Mouse (Mus musculus): Measurements from ENCODE around the gene Rad23b. TPM values are rescaled to one million over a fixed set of nuclear protein-coding genes. Genes with fewer than 3 reads are reported as not detected.

The Rad23b gene
- polyA plus RNA-seq, 1 experiment from 2014 or later = 53.4 TPM

DNA sequence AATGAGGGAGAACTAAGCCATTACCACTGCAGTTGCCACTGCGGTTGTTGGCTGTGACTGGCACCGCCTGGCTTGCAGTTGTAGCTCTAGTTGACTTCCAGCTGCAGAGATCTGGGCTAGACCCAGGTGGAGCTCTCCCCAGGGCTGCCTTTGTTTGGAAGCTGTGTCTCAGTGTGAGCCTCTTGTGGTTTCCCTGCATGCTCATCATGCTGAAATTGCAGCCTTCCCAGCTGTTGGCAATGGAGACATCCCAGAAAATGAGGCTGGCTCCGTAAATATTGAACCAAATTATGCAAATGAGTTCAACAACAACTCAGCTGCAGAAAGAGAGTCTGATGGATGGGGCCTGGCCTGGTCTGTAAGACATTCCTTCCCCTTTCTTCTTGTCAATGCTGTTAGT is 66.0 kb downstream of the Rad23b start:
- no peaks in the 10 kb centered on the region for H3K27me3 ChIP-seq (replicated peaks; ENCODE audit: control insufficient read depth, insufficient read depth, low read length)
- ATAC-seq = no peak
- WGBS = 47% methylated on average over 3 of the region's 3 CpGs
- no peaks in the 10 kb centered on the region for H3K4me1 ChIP-seq (replicated peaks; ENCODE audit: control insufficient read depth, insufficient read depth, low read length)
- no peak overlapping the region for H3K9ac ChIP-seq (ENCODE audit: low read depth, low read length)
- TF ChIP-seq CTCF (IDR thresholded peaks at IDR 0.05; ENCODE audit: low read depth) = no peak
- H3K27ac ChIP-seq (ENCODE audit: low read depth, low read length) = no peak overlapping the region
- no peak overlapping the region for H3K4me3 ChIP-seq (ENCODE audit: low read depth, low read length)
- H3K4me2 ChIP-seq (replicated peaks; ENCODE audit: low read depth) = no peak overlapping the region
- no peaks in the 10 kb centered on the region for H3K9me3 ChIP-seq (ENCODE audit: control insufficient read depth)
- H3K36me3 ChIP-seq (ENCODE audit: control insufficient read depth, insufficient read depth) = no peaks in the 10 kb centered on the region

GRCm38 (mm10) chr4:55426250-55426649 is 76.4 kb downstream of the Rad23b start:
- no peaks in the 10 kb centered on the region for H3K36me3 ChIP-seq (ENCODE audit: control insufficient read depth, insufficient read depth)
- ATAC-seq = no peak
- 52% methylated on average over 4 of the region's 4 CpGs for WGBS
- TF ChIP-seq CTCF (IDR thresholded peaks at IDR 0.05; ENCODE audit: low read depth) = no peak
- no peaks in the 10 kb centered on the region for H3K27me3 ChIP-seq (replicated peaks; ENCODE audit: control insufficient read depth, insufficient read depth, low read length)
- no peaks in the 10 kb centered on the region for H3K9me3 ChIP-seq (ENCODE audit: control insufficient read depth)
- no peak overlapping the region for H3K27ac ChIP-seq (ENCODE audit: low read depth, low read length)
- H3K4me3 ChIP-seq (ENCODE audit: low read depth, low read length) = no peak overlapping the region
- no peak overlapping the region for H3K4me2 ChIP-seq (replicated peaks; ENCODE audit: low read depth)
- no peaks in the 10 kb centered on the region for H3K4me1 ChIP-seq (replicated peaks; ENCODE audit: control insufficient read depth, insufficient read depth, low read length)
- no peak overlapping the region for H3K9ac ChIP-seq (ENCODE audit: low read depth, low read length)

Other genes with a start within 250 kb of the Rad23b start
- gene Klf4, start 182.4 kb downstream of the Rad23b start, polyA plus RNA-seq (2015; fragmentation: Nextera tagmentation; extraction: Ambion mirVana) = 23.6 and 28.4 TPM in 2 replicates

All from intestine, postnatal 0 days (tissue).